Mouse (Mus musculus): ENCODE measurements at regions not wholly inside any gene's neighbourhood (a gene's known extent, or its start where the extent isn't known, plus 50 kb on each side); places are given as distances from the start of the nearest gene placed in this dataset.
A peak's percentile ranks its signal among the peaks of the same experiment; 100 is the strongest.

GRCm38 (mm10) chr9:116374343-116374742, 199.2 kb upstream of the Tgfbr2 start:
- 0 out of 2 replicates have a peak, but pooled peaks cover 2% of the 10 kb centered on the region for H3K4me1 ChIP-seq (ENCODE audit: control insufficient read depth, insufficient read depth, insufficient read length)
- no peaks in the 10 kb centered on the region for H3K36me3 ChIP-seq (ENCODE audit: control insufficient read depth, insufficient read depth, low read length)
- TF ChIP-seq POLR2A (IDR thresholded peaks at IDR 0.05; ENCODE audit: low read depth, low read length) (no peak), CTCF (IDR thresholded peaks at IDR 0.05; ENCODE audit: extremely low read depth, insufficient read depth, insufficient read length, insufficient replicate concordance) (no peak)
- no peak for DNase-seq (ENCODE audit: low read depth in 1 of 2, low spot score in 2 of 2)
- no peak overlapping the region for H3K27ac ChIP-seq (ENCODE audit: insufficient read depth, low read length)
- 85% methylated on average over 4 of the region's 4 CpGs for WGBS
- H3K4me3 ChIP-seq (ENCODE audit: extremely low read depth, insufficient read depth, insufficient read length): no peak overlapping the region
- H3K27me3 ChIP-seq (ENCODE audit: control insufficient read depth, insufficient read depth, low read length): no peaks in the 10 kb centered on the region

- WGBS: 63% methylated on average over 3 of the region's 3 CpGs
- no peaks in the 10 kb centered on the region for H3K27me3 ChIP-seq (ENCODE audit: control insufficient read depth, insufficient read depth, low read length)
- DNase-seq (ENCODE audit: low read depth in 1 of 2, low spot score in 2 of 2): no peak
- peaks cover 10% of the 10 kb centered on the region; the same call in 1 of the 2 replicates for H3K4me1 ChIP-seq (ENCODE audit: control insufficient read depth, insufficient read depth, insufficient read length)
- no peak overlapping the region for H3K4me3 ChIP-seq (ENCODE audit: extremely low read depth, insufficient read depth, insufficient read length)
- no peak for TF ChIP-seq CTCF (IDR thresholded peaks at IDR 0.05; ENCODE audit: extremely low read depth, insufficient read depth, insufficient read length, insufficient replicate concordance)
- no peak for TF ChIP-seq POLR2A (IDR thresholded peaks at IDR 0.05; ENCODE audit: low read depth, low read length)
- no peak overlapping the region for H3K27ac ChIP-seq (ENCODE audit: insufficient read depth, low read length)
- H3K36me3 ChIP-seq (ENCODE audit: control insufficient read depth, insufficient read depth, low read length): no peaks in the 10 kb centered on the region
These were observed 198.2 kb upstream of the Tgfbr2 start for GRCm38 (mm10) chr9:116373396-116373795.

DNA sequence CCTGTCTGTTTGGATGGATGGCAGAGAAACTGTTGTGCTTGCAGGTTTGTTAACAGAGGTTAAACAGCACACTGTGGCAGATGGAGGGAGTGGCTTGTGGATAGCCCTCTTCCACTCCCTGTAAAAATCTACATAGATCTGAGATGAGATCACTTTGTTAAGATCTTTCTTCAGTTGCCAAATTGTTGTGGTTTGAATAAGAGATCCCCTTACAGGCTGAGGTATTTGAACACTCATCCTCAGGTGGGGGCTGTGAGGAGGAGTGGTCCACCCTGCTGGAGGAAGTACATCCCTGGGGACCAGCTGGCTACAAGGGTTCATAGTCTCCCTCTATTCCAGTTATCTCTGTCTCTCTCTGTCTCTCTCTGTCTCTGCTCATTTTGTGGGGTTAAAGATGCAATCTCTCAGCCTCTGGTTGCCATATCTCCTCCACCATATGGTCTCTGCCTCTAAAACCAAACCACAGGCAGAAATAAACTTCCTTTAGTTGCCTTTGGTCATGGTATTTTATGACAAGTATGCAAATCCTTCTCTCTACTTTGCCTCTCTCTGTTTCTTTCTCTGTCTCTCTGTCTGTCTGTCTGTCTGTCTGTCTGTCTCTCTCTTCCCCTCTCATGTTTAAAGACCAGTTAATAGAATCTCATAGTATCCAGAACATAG, 194.0 kb upstream of the Tgfbr2 start:
- no peaks in the 10 kb centered on the region for H3K27me3 ChIP-seq (ENCODE audit: control insufficient read depth, insufficient read depth, low read length)
- peak overlapping the region; percentile 84 for H3K27ac ChIP-seq (ENCODE audit: insufficient read depth, low read length)
- H3K4me1 ChIP-seq (ENCODE audit: control insufficient read depth, insufficient read depth, insufficient read length): peaks cover 29% of the 10 kb centered on the region; the same call in 1 of the 2 replicates
- no peak overlapping the region for H3K4me3 ChIP-seq (ENCODE audit: extremely low read depth, insufficient read depth, insufficient read length)
- TF ChIP-seq POLR2A (IDR thresholded peaks at IDR 0.05; ENCODE audit: low read depth, low read length): no peak
- TF ChIP-seq CTCF (IDR thresholded peaks at IDR 0.05; ENCODE audit: extremely low read depth, insufficient read depth, insufficient read length, insufficient replicate concordance): no peak
- DNase-seq (ENCODE audit: low read depth in 1 of 2, low spot score in 2 of 2): peak in 1 of 2 experiments; percentile 45
- no peaks in the 10 kb centered on the region for H3K36me3 ChIP-seq (ENCODE audit: control insufficient read depth, insufficient read depth, low read length)

- H3K4me3 ChIP-seq (ENCODE audit: extremely low read depth, insufficient read depth, insufficient read length): no peak overlapping the region
- H3K36me3 ChIP-seq (ENCODE audit: control insufficient read depth, insufficient read depth, low read length): no peaks in the 10 kb centered on the region
- TF ChIP-seq CTCF (IDR thresholded peaks at IDR 0.05; ENCODE audit: extremely low read depth, insufficient read depth, insufficient read length, insufficient replicate concordance): no peak
- TF ChIP-seq POLR2A (IDR thresholded peaks at IDR 0.05; ENCODE audit: low read depth, low read length): no peak
- H3K27ac ChIP-seq (ENCODE audit: insufficient read depth, low read length): peak overlapping the region; percentile 77
- WGBS: 80% methylated on average over 7 of the region's 7 CpGs
- no peak for DNase-seq (ENCODE audit: low read depth in 1 of 2, low spot score in 2 of 2)
- peaks cover 29% of the 10 kb centered on the region; the same call in 1 of the 2 replicates for H3K4me1 ChIP-seq (ENCODE audit: control insufficient read depth, insufficient read depth, insufficient read length)
- H3K27me3 ChIP-seq (ENCODE audit: control insufficient read depth, insufficient read depth, low read length): no peaks in the 10 kb centered on the region
These were observed 191.6 kb upstream of the Tgfbr2 start for GRCm38 (mm10) chr9:116366713-116367112.

DNA sequence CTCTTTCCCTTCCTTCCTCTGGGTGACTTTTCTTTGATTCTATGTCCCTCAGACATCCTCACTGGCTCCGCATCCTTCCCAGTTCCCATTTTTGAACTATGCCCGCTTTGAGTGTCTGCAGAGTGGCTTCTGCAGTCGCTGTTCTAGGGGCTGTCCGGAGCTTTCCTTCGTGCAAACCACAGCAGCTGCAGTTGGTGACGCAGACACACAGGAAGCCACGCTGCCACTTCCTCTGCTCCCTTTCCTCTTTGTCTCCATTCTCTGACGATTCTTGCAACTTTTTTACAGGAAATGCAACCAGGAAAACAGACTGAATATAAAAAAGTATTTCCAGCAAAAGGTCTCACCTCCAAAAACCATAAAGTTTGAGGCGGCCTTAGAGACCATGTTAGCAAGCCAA, 191.0 kb upstream of the Tgfbr2 start:
- Histone ChIP-seq H3K4me3 (ENCODE audit: extremely low read depth, insufficient read depth, insufficient read length) (no peak overlapping the region), H3K27me3 (ENCODE audit: control insufficient read depth, insufficient read depth, low read length) (no peaks in the 10 kb centered on the region), H3K36me3 (ENCODE audit: control insufficient read depth, insufficient read depth, low read length) (no peaks in the 10 kb centered on the region), H3K4me1 (ENCODE audit: control insufficient read depth, insufficient read depth, insufficient read length) (peaks cover 29% of the 10 kb centered on the region; the same call in 1 of the 2 replicates), H3K27ac (ENCODE audit: insufficient read depth, low read length) (peak overlapping the region; percentile 77)
- peak; percentile 78 to 82 for DNase-seq (ENCODE audit: low read depth in 1 of 2, low spot score in 2 of 2)
- TF ChIP-seq CTCF (IDR thresholded peaks at IDR 0.05; ENCODE audit: extremely low read depth, insufficient read depth, insufficient read length, insufficient replicate concordance): no peak
- peak; percentile 29 for TF ChIP-seq POLR2A (IDR thresholded peaks at IDR 0.05; ENCODE audit: low read depth, low read length)
- WGBS: 2% methylated on average over 9 of the region's 9 CpGs

- Histone ChIP-seq H3K4me1 (ENCODE audit: control insufficient read depth, insufficient read depth, insufficient read length) (peaks cover 31% of the 10 kb centered on the region; the same call in 1 of the 2 replicates), H3K27ac (ENCODE audit: insufficient read depth, low read length) (peak overlapping the region; percentile 77), H3K36me3 (ENCODE audit: control insufficient read depth, insufficient read depth, low read length) (no peaks in the 10 kb centered on the region), H3K27me3 (ENCODE audit: control insufficient read depth, insufficient read depth, low read length) (no peaks in the 10 kb centered on the region), H3K4me3 (ENCODE audit: extremely low read depth, insufficient read depth, insufficient read length) (no peak overlapping the region)
- no peak for DNase-seq (ENCODE audit: low read depth in 1 of 2, low spot score in 2 of 2)
- no peak for TF ChIP-seq CTCF (IDR thresholded peaks at IDR 0.05; ENCODE audit: extremely low read depth, insufficient read depth, insufficient read length, insufficient replicate concordance)
- no peak for TF ChIP-seq POLR2A (IDR thresholded peaks at IDR 0.05; ENCODE audit: low read depth, low read length)
- WGBS: 62% methylated on average over 3 of the region's 3 CpGs
These were observed 190.5 kb upstream of the Tgfbr2 start for GRCm38 (mm10) chr9:116365701-116366100.

DNA sequence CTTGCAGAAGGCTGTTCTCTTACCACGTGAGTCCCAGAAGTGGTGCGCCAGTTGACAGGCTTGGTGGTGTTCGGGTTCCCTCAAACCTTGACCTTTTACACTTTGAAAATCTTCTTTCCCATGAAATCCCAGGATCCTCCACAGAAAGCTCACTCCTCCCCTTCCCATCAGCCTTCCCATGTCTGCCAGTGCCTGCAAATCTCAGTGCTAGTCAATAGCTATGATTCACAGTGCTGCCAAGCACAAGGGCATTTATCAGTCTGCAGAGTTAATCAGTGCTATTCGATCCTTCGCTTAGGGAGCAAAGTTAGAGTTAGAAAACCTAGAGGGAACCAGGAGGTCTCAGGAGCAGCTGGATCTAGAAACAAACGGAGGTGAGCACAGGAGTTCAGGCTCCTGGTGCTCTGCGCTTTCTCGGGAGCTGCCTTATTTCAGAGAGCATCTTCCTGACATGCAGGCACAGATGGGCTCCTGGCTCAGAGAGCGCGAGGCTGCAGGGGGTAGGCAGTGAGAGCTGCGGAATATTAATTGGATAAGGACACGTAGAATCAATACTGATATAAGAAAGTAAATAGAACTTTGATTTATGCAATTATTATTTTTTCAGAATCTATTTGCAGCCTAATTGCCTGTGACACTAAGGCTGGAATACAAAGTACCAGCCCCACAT, 190.0 kb upstream of the Tgfbr2 start:
- H3K36me3 ChIP-seq (ENCODE audit: control insufficient read depth, insufficient read depth, low read length): no peaks in the 10 kb centered on the region
- DNase-seq (ENCODE audit: low read depth in 1 of 2, low spot score in 2 of 2): no peak
- no peak overlapping the region for H3K4me3 ChIP-seq (ENCODE audit: extremely low read depth, insufficient read depth, insufficient read length)
- H3K4me1 ChIP-seq (ENCODE audit: control insufficient read depth, insufficient read depth, insufficient read length): peaks cover 31% of the 10 kb centered on the region; the same call in 1 of the 2 replicates
- no peak for TF ChIP-seq POLR2A (IDR thresholded peaks at IDR 0.05; ENCODE audit: low read depth, low read length)
- no peak for TF ChIP-seq CTCF (IDR thresholded peaks at IDR 0.05; ENCODE audit: extremely low read depth, insufficient read depth, insufficient read length, insufficient replicate concordance)
- 88% methylated on average over 12 of the region's 12 CpGs for WGBS
- peak overlapping the region; percentile 77; the same call in 1 of the 2 replicates for H3K27ac ChIP-seq (ENCODE audit: insufficient read depth, low read length)
- no peaks in the 10 kb centered on the region for H3K27me3 ChIP-seq (ENCODE audit: control insufficient read depth, insufficient read depth, low read length)

All from spleen, adult 2 months (tissue).